Mouse (Mus musculus): ENCODE measurements around the gene Meaf6.

DNA sequence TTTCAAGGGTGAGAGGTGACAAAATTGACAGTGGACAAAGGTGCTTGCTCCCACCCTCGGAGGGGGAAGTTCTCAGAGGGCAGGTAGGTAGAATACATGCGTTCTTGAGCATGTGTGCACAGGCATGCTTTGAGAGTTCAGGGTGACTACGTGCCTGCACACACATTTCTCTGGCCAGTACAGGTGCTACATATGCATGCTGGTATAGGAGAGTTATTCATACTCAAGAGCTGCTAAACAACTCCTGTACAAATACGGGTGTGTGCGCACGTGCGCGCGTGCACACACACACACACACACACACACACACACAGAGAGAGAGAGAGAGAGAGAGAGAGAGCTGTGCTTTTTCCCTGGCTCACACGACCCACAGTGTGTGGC lies 76.0 kb downstream of the Meaf6 start:
- TF ChIP-seq CTCF (IDR thresholded peaks at IDR 0.05; ENCODE audit: borderline replicate concordance, extremely low read depth, insufficient read depth, insufficient read length) = no peak
- TF ChIP-seq POLR2A (IDR thresholded peaks at IDR 0.05; ENCODE audit: borderline replicate concordance, extremely low read depth, insufficient read depth, insufficient read length, poor library complexity, severe bottlenecking) = no peak
